Mouse (Mus musculus) G1E (cell line): ENCODE data around the gene Btg3. TPM values are rescaled to one million over a fixed set of nuclear protein-coding genes. Genes with fewer than 3 reads are reported as not detected.
A peak's percentile ranks its signal among the peaks of the same experiment; 100 is the strongest.
"Not testable (repeated sequence)": the region's sequence is repeated elsewhere in the genome, so short reads cannot be mapped to it uniquely, and the experiment has no call there.

ENCODE experiments used
- ATAC-seq: 2 replicates; pipeline ENCODE4 v1.8.0; 2016; ENCODE audit warnings: mild to moderate bottlenecking; ENCODE audit not compliant: insufficient number of reproducible peaks, poor library complexity, low FRiP score, severe bottlenecking; ENCODE audit errors: extremely low read depth
- DNase-seq: peaks from one replicate; pipeline ENCODE4 v3.0.0; 2012; ENCODE audit warnings: low spot score
- H3K27me3 ChIP-seq: 2 replicates; pipeline ENCODE4 v1.6.1; 2012; ENCODE audit warnings: mild to moderate bottlenecking, low read length, inconsistent platforms; ENCODE audit not compliant: insufficient read depth
- H3K36me3 ChIP-seq: replicated peaks from 2 replicates; pipeline ENCODE3; 2012; ENCODE audit warnings: mild to moderate bottlenecking, inconsistent platforms
- H3K4me1 ChIP-seq: 2 replicates; pipeline ENCODE4 v1.6.1; 2012; ENCODE audit warnings: low read depth, low read length, inconsistent platforms, mixed read lengths; ENCODE audit not compliant: insufficient read depth
- H3K4me3 ChIP-seq: 2 replicates; pipeline ENCODE4 v1.5.1; 2012; ENCODE audit warnings: low read depth, mild to moderate bottlenecking, inconsistent platforms, low read length, moderate library complexity, mixed read lengths
- H3K9me3 ChIP-seq: replicated peaks from 2 replicates; pipeline ENCODE4 v1.6.1; 2012; ENCODE audit warnings: inconsistent platforms
- CTCF ChIP-seq: IDR thresholded peaks from 2 replicates; pipeline ENCODE4 v1.5.1; 2012; ENCODE audit warnings: low read depth, low read length, inconsistent platforms, mixed read lengths
- GATA1 ChIP-seq: IDR thresholded peaks from 2 replicates; pipeline ENCODE4 v1.6.1; 2012; ENCODE audit warnings: borderline replicate concordance, low read length, inconsistent platforms, mixed read lengths
- GATA2 ChIP-seq: IDR thresholded peaks from 2 replicates; pipeline ENCODE4 v1.6.1; 2012; ENCODE audit warnings: low read depth, low read length, inconsistent platforms, borderline replicate concordance
- POLR2AphosphoS5 ChIP-seq: IDR thresholded peaks from 2 replicates; pipeline ENCODE4 v1.6.1; 2012; ENCODE audit warnings: low read depth, low read length, inconsistent platforms; ENCODE audit not compliant: insufficient replicate concordance
- TAL1 ChIP-seq: conservative IDR thresholded peaks from 2 replicates; pipeline ENCODE4 v1.6.1; 2012; ENCODE audit warnings: low read depth, low read length, inconsistent platforms, mixed read lengths
- polyA plus RNA-seq: library from polyadenylated mRNA; stranded (reverse); fragments of >175 nt; gene quantifications from 2 replicates; pipeline ENCODE4 v1.2.3, GENCODE M21; 2012
- total RNA-seq, 2 experiments: library from RNA; stranded (forward) in 1 of 2; stranded (reverse) in 1 of 2; fragments of 200-1000 nt in 1 of 2; fragments of >200 nt in 1 of 2; fragmentation: Nextera tagmentation in 1 of 2; gene quantifications; 2 replicates each; pipeline ENCODE4 v1.2.3; 2014 to 2017

Gene Btg3
- total and polyA plus RNA-seq, 3 experiments, result 11.1 to 37.2 (median 13.3) TPM

GRCm38 (mm10) chr16:78375222-78375621 is 1.8 kb downstream of the Btg3 start:
- Histone ChIP-seq H3K4me1 (peaks cover 33% of the 10 kb centered on the region), H3K4me3 (peak overlapping the region; percentile 91), H3K27me3 (no peaks in the 10 kb centered on the region), H3K36me3 (peaks cover 18% of the 10 kb centered on the region), H3K9me3 (no peaks in the 10 kb centered on the region)
- peak; percentile 29 for ATAC-seq
- TF ChIP-seq TAL1 (no peak), GATA2 (no peak), POLR2AphosphoS5 (no peak), CTCF (no peak), GATA1 (no peak)
- DNase-seq, result peak; percentile 20

- H3K4me3 ChIP-seq, result peak overlapping the region; percentile 53; the same call in 1 of the 2 replicates
- peaks cover 37% of the 10 kb centered on the region for H3K4me1 ChIP-seq
- peak; percentile 11 for DNase-seq
- H3K9me3 ChIP-seq, result no peaks in the 10 kb centered on the region
- no peak for ATAC-seq
- H3K36me3 ChIP-seq, result peaks cover 28% of the 10 kb centered on the region
- no peak for TF ChIP-seq POLR2AphosphoS5
- no peak for TF ChIP-seq GATA2
- no peak for TF ChIP-seq GATA1
- TF ChIP-seq CTCF, result no peak
- TF ChIP-seq TAL1, result no peak
- H3K27me3 ChIP-seq, result no peaks in the 10 kb centered on the region
These were observed 3.2 kb downstream of the Btg3 start for GRCm38 (mm10) chr16:78373743-78374142.

- TF ChIP-seq GATA1, result no peak
- no peak for TF ChIP-seq CTCF
- no peak for TF ChIP-seq POLR2AphosphoS5
- no peak for TF ChIP-seq GATA2
- no peak for TF ChIP-seq TAL1
- Histone ChIP-seq H3K36me3 (peaks cover 37% of the 10 kb centered on the region), H3K4me1 (peaks cover 40% of the 10 kb centered on the region), H3K27me3 (no peaks in the 10 kb centered on the region), H3K4me3 (no peak overlapping the region; the same call in 1 of the 2 replicates), H3K9me3 (no peaks in the 10 kb centered on the region)
- no peak for DNase-seq
- ATAC-seq, result no peak
These were observed 4.2 kb downstream of the Btg3 start for GRCm38 (mm10) chr16:78372786-78373185.

- peaks cover 37% of the 10 kb centered on the region for H3K4me1 ChIP-seq
- no peak overlapping the region; the same call in 1 of the 2 replicates for H3K4me3 ChIP-seq
- peaks cover 47% of the 10 kb centered on the region for H3K36me3 ChIP-seq
- no peaks in the 10 kb centered on the region for H3K9me3 ChIP-seq
- ATAC-seq, result peak; percentile 59
- DNase-seq, result peak; percentile 23
- no peaks in the 10 kb centered on the region for H3K27me3 ChIP-seq
- no peak for TF ChIP-seq TAL1
- no peak for TF ChIP-seq GATA1
- TF ChIP-seq GATA2, result no peak
- no peak for TF ChIP-seq CTCF
These were observed 5.4 kb downstream of the Btg3 start for GRCm38 (mm10) chr16:78371491-78372046.

- not testable (repeated sequence) for ATAC-seq, DNase-seq, H3K27me3 ChIP-seq, H3K4me3 ChIP-seq, H3K9me3 ChIP-seq
- H3K4me1 ChIP-seq, result peaks cover 10% of the 10 kb centered on the region; the same call in 1 of the 2 replicates
- peaks cover 82% of the 10 kb centered on the region for H3K36me3 ChIP-seq
These were observed 12.4 kb downstream of the Btg3 start for GRCm38 (mm10) chr16:78364554-78364953.

- Histone ChIP-seq H3K27me3 (no peaks in the 10 kb centered on the region), H3K4me1 (no peaks in the 10 kb centered on the region; the same call in 1 of the 2 replicates), H3K4me3 (no peak overlapping the region), H3K36me3 (peaks cover 74% of the 10 kb centered on the region), H3K9me3 (no peaks in the 10 kb centered on the region)
- no peak for ATAC-seq
- no peak for TF ChIP-seq GATA1
- no peak for TF ChIP-seq POLR2AphosphoS5
- no peak for TF ChIP-seq TAL1
- TF ChIP-seq GATA2, result no peak
- TF ChIP-seq CTCF, result no peak
- DNase-seq, result no peak
These were observed 15.5 kb downstream of the Btg3 start for GRCm38 (mm10) chr16:78361466-78361865.

GRCm38 (mm10) chr16:78357757-78358156 is 19.2 kb downstream of the Btg3 start:
- H3K9me3 ChIP-seq, result no peaks in the 10 kb centered on the region
- no peak for DNase-seq

More at GRCm38 (mm10) chr16:78357757-78358156, 19.2 kb downstream of the Btg3 start:
- Histone ChIP-seq H3K4me3 (no peak overlapping the region), H3K36me3 (peaks cover 44% of the 10 kb centered on the region), H3K27me3 (no peaks in the 10 kb centered on the region), H3K4me1 (no peaks in the 10 kb centered on the region)
- TF ChIP-seq CTCF (no peak), POLR2AphosphoS5 (no peak), GATA1 (no peak), GATA2 (no peak), TAL1 (no peak)
- ATAC-seq, result peak; percentile 45; the same call in 1 of the 2 replicates
